Mouse (Mus musculus): ENCODE data around the gene Amz2.

GRCm38 (mm10) chr11:109395291-109395690 is 30.5 kb upstream of the Amz2 start:
- TF ChIP-seq GATA1 (IDR thresholded peaks at IDR 0.05; ENCODE audit: borderline replicate concordance, low read length) (no peak), FLI1 (IDR thresholded peaks at IDR 0.05; ENCODE audit: low read length) (no peak)
